Mouse (Mus musculus) limb, embryonic 13.5 days (tissue): ENCODE results near the gene B9d1. TPM values are rescaled to one million over a fixed set of nuclear protein-coding genes. Genes with fewer than 3 reads are reported as not detected.

Source experiments
- ATAC-seq: fragments of 200-750 bp; cut with Nextera tagmentation; 2 replicates; pipeline ENCODE4 v1.8.0; 2017; ENCODE audit warnings: low read depth, moderate number of reproducible peaks, moderate TSS enrichment; ENCODE audit not compliant: low FRiP score
- H3K27ac ChIP-seq: fragments of 300-500 bp; sonication (generic); 2 replicates; pipeline ENCODE4 v1.5.1; 2015; ENCODE audit warnings: inconsistent platforms, mild to moderate bottlenecking, moderate library complexity
- H3K27me3 ChIP-seq: fragments of 300-500 bp; sonication (generic); 2 replicates; pipeline ENCODE4 v1.6.1; 2015; ENCODE audit warnings: mild to moderate bottlenecking, inconsistent platforms
- H3K36me3 ChIP-seq: fragments of 300-500 bp; sonication (generic); 2 replicates; pipeline ENCODE4 v1.6.1; 2015; ENCODE audit warnings: inconsistent platforms, mild to moderate bottlenecking, moderate library complexity
- H3K4me1 ChIP-seq: fragments of 300-500 bp; sonication (generic); 2 replicates; pipeline ENCODE4 v1.6.1; 2015; ENCODE audit warnings: inconsistent platforms
- H3K4me2 ChIP-seq: fragments of 300-500 bp; sonication (generic); replicated peaks from 2 replicates; pipeline ENCODE4 v1.6.1; 2015; ENCODE audit warnings: inconsistent platforms, mild to moderate bottlenecking, moderate library complexity
- H3K4me3 ChIP-seq: fragments of 300-500 bp; sonication (generic); 2 replicates; pipeline ENCODE4 v1.5.1; 2015; ENCODE audit warnings: moderate library complexity, mild to moderate bottlenecking, inconsistent platforms
- H3K9ac ChIP-seq: fragments of 300-500 bp; sonication (generic); 2 replicates; pipeline ENCODE4 v1.6.1; 2015; ENCODE audit warnings: mild to moderate bottlenecking, inconsistent platforms
- H3K9me3 ChIP-seq: fragments of 300-500 bp; sonication (generic); 2 replicates; pipeline ENCODE4 v1.6.1; 2016; ENCODE audit warnings: inconsistent platforms
- WGBS: fragments of 180-500 bp; shearing (Covaris S2); methylation state at CpG from one replicate; pipeline ENCODE4 v1.1.7; 2015; 5-methylcytosine and 5-hydroxymethylcytosine counted together
- polyA plus RNA-seq: library from polyadenylated mRNA; unstranded; fragments of >200 nt; fragmentation: Nextera tagmentation; extraction: Ambion mirVana; gene quantifications from 2 replicates; pipeline ENCODE4 v1.2.1, GENCODE M21; 2015

The B9d1 gene
- polyA plus RNA-seq, 1 experiment from 2014 or later: 31.9 TPM

GRCm38 (mm10) chr11:61492749-61493401 lies 12.1 kb upstream of the B9d1 start:
- H3K9ac ChIP-seq: peak overlapping the region; percentile 89
- H3K27ac ChIP-seq: peak overlapping the region; percentile 85
- peaks cover 49% of the 10 kb centered on the region for H3K36me3 ChIP-seq
- H3K27me3 ChIP-seq: no peaks in the 10 kb centered on the region
- peak overlapping the region; percentile 94 for H3K4me2 ChIP-seq
- WGBS: 72% methylated on average over 12 of the region's 12 CpGs
- H3K9me3 ChIP-seq: no peaks in the 10 kb centered on the region
- H3K4me3 ChIP-seq: peak overlapping the region; percentile 76
- H3K4me1 ChIP-seq: peaks cover 49% of the 10 kb centered on the region
- ATAC-seq: no peak

GRCm38 (mm10) chr11:61493525-61494128 lies 11.3 kb upstream of the B9d1 start:
- peak overlapping the region; percentile 94 for H3K4me2 ChIP-seq
- H3K27me3 ChIP-seq: no peaks in the 10 kb centered on the region
- H3K27ac ChIP-seq: peak overlapping the region; percentile 85
- H3K4me1 ChIP-seq: peaks cover 42% of the 10 kb centered on the region
- H3K36me3 ChIP-seq: peaks cover 41% of the 10 kb centered on the region
- H3K9ac ChIP-seq: peak overlapping the region; percentile 89
- no peaks in the 10 kb centered on the region for H3K9me3 ChIP-seq
- H3K4me3 ChIP-seq: peak overlapping the region; percentile 76
- under 1% methylated on average over 50 of the region's 50 CpGs for WGBS
- ATAC-seq: peak; percentile 57

GRCm38 (mm10) chr11:61494129-61494997 lies 10.6 kb upstream of the B9d1 start, which contains the start of gene Mapk7:
Mapk7 (minus strand) TSS chr11:61494406.
- Histone ChIP-seq H3K4me3 (peak within 1 kb of the TSS; percentile 76), H3K4me2 (peak within 1 kb of the TSS; percentile 94), H3K27me3 (no peaks in the 10 kb centered on the region), H3K9me3 (no peaks in the 10 kb centered on the region), H3K27ac (peak within 1 kb of the TSS; percentile 88), H3K36me3 (peaks cover 34% of the 10 kb centered on the region), H3K4me1 (peaks cover 45% of the 10 kb centered on the region), H3K9ac (peak within 1 kb of the TSS; percentile 89)
- under 1% methylated on average over 62 of the region's 62 CpGs for WGBS
- peak; percentile 95 for ATAC-seq

- 85% methylated on average over 2 of the region's 2 CpGs for whole genome bisulfite sequencing
- no peak overlapping the region; the same call in 1 of the 2 replicates for H3K4me2 ChIP-seq
- peak overlapping the region; percentile 88 for H3K27ac ChIP-seq
Observed at GRCm38 (mm10) chr11:61495528-61495927, 9.4 kb upstream of the B9d1 start.

GRCm38 (mm10) chr11:61497490-61497889 lies 7.5 kb upstream of the B9d1 start:
- peaks cover 3% of the 10 kb centered on the region; the same call in 1 of the 2 replicates for H3K36me3 ChIP-seq
- H3K4me2 ChIP-seq: no peak overlapping the region
- H3K9me3 ChIP-seq: no peaks in the 10 kb centered on the region
- no peak overlapping the region for H3K4me3 ChIP-seq
- H3K9ac ChIP-seq: no peak overlapping the region
- no peak for ATAC-seq
- H3K27ac ChIP-seq: no peak overlapping the region
- H3K4me1 ChIP-seq: peaks cover 26% of the 10 kb centered on the region
- no peaks in the 10 kb centered on the region for H3K27me3 ChIP-seq
- 62% methylated on average over 1 of the region's 1 CpGs for WGBS

More at GRCm38 (mm10) chr11:61495528-61495927, 9.4 kb upstream of the B9d1 start:
- Histone ChIP-seq H3K4me3 (no peak overlapping the region), H3K27me3 (no peaks in the 10 kb centered on the region), H3K36me3 (peaks cover 22% of the 10 kb centered on the region), H3K4me1 (peaks cover 40% of the 10 kb centered on the region), H3K9ac (no peak overlapping the region), H3K9me3 (no peaks in the 10 kb centered on the region)
- no peak for ATAC-seq

GRCm38 (mm10) chr11:61498736-61499504 lies 6.0 kb upstream of the B9d1 start:
- peaks cover 23% of the 10 kb centered on the region for H3K4me1 ChIP-seq
- no peaks in the 10 kb centered on the region for H3K9me3 ChIP-seq
- H3K27me3 ChIP-seq: no peaks in the 10 kb centered on the region
- H3K27ac ChIP-seq: no peak overlapping the region
- no peak overlapping the region for H3K4me2 ChIP-seq
- ATAC-seq: no peak
- H3K9ac ChIP-seq: no peak overlapping the region
- H3K36me3 ChIP-seq: no peaks in the 10 kb centered on the region
- WGBS: 55% methylated on average over 6 of the region's 6 CpGs
- H3K4me3 ChIP-seq: no peak overlapping the region

- H3K4me2 ChIP-seq: peak overlapping the region; percentile 76
- H3K27me3 ChIP-seq: no peaks in the 10 kb centered on the region
- H3K9ac ChIP-seq: no peak overlapping the region
- peak overlapping the region; percentile 15; the same call in 1 of the 2 replicates for H3K27ac ChIP-seq
- H3K36me3 ChIP-seq: peaks cover under 1% of the 10 kb centered on the region; the same call in 1 of the 2 replicates
- H3K4me3 ChIP-seq: no peak overlapping the region
- H3K4me1 ChIP-seq: peaks cover 33% of the 10 kb centered on the region
- H3K9me3 ChIP-seq: no peaks in the 10 kb centered on the region
- ATAC-seq: no peak
- WGBS: 37% methylated on average over 8 of the region's 8 CpGs
Observed at GRCm38 (mm10) chr11:61503933-61504332, 1.0 kb upstream of the B9d1 start.

- no peak for ATAC-seq
- no peaks in the 10 kb centered on the region for H3K9me3 ChIP-seq
- no peak overlapping the region for H3K27ac ChIP-seq
- no peaks in the 10 kb centered on the region for H3K27me3 ChIP-seq
- H3K4me1 ChIP-seq: no peaks in the 10 kb centered on the region
- WGBS: 52% methylated on average over 3 of the region's 3 CpGs
- no peak overlapping the region for H3K9ac ChIP-seq
- no peak overlapping the region for H3K4me3 ChIP-seq
- no peak overlapping the region for H3K4me2 ChIP-seq
- H3K36me3 ChIP-seq: peaks cover 70% of the 10 kb centered on the region
Observed at GRCm38 (mm10) chr11:61514953-61515352, 10.0 kb downstream of the B9d1 start.

- H3K4me1 ChIP-seq: no peaks in the 10 kb centered on the region
- H3K4me2 ChIP-seq: no peak overlapping the region
- H3K27ac ChIP-seq: no peak overlapping the region
- ATAC-seq: no peak
- H3K9me3 ChIP-seq: no peaks in the 10 kb centered on the region
- 83% methylated on average over 1 of the region's 1 CpGs for WGBS
- no peaks in the 10 kb centered on the region for H3K27me3 ChIP-seq
- peaks cover 77% of the 10 kb centered on the region for H3K36me3 ChIP-seq
- H3K4me3 ChIP-seq: no peak overlapping the region
- H3K9ac ChIP-seq: no peak overlapping the region
Observed at GRCm38 (mm10) chr11:61517971-61518370, 13.0 kb downstream of the B9d1 start.

GRCm38 (mm10) chr11:61518871-61519270 lies 13.9 kb downstream of the B9d1 start:
- Histone ChIP-seq H3K36me3 (peaks cover 69% of the 10 kb centered on the region), H3K9ac (no peak overlapping the region), H3K4me3 (no peak overlapping the region), H3K27me3 (no peaks in the 10 kb centered on the region), H3K4me2 (no peak overlapping the region), H3K4me1 (no peaks in the 10 kb centered on the region), H3K9me3 (no peaks in the 10 kb centered on the region), H3K27ac (no peak overlapping the region)
- WGBS: 90% methylated on average over 3 of the region's 3 CpGs
- no peak for ATAC-seq

GRCm38 (mm10) chr11:61519484-61520107 lies 14.7 kb downstream of the B9d1 start:
- H3K27me3 ChIP-seq: no peaks in the 10 kb centered on the region
- no peak overlapping the region for H3K9ac ChIP-seq
- peaks cover 63% of the 10 kb centered on the region for H3K36me3 ChIP-seq
- no peak for ATAC-seq
- no peaks in the 10 kb centered on the region for H3K4me1 ChIP-seq
- H3K4me3 ChIP-seq: no peak overlapping the region
- H3K4me2 ChIP-seq: no peak overlapping the region
- no peak overlapping the region for H3K27ac ChIP-seq
- 93% methylated on average over 3 of the region's 3 CpGs for WGBS
- H3K9me3 ChIP-seq: no peaks in the 10 kb centered on the region
